Mouse (Mus musculus) thymus, adult 2 months (tissue): ENCODE measurements at regions not wholly inside any gene's neighbourhood (a gene's known extent, or its start where the extent isn't known, plus 50 kb on each side); places are given as distances from the start of the nearest gene placed in this dataset.

ENCODE experiments used
- CTCF ChIP-seq: fragments of 200-500 bp; IDR thresholded peaks from 2 replicates; pipeline ENCODE4 v1.5.1; 2012; ENCODE audit warnings: mild to moderate bottlenecking, control low read depth, low read length, moderate library complexity, borderline replicate concordance; ENCODE audit not compliant: control insufficient read depth, poor library complexity, insufficient read depth; ENCODE audit errors: extremely low read depth
- POLR2A ChIP-seq: fragments of 200-500 bp; IDR thresholded peaks from 2 replicates; pipeline ENCODE4 v1.6.1; 2012; ENCODE audit warnings: mild to moderate bottlenecking, low read length, control low read depth, moderate library complexity; ENCODE audit not compliant: control insufficient read depth, poor library complexity, insufficient read depth; ENCODE audit errors: extremely low read depth

- TF ChIP-seq POLR2A (no peak), CTCF (no peak)
Observed at GRCm38 (mm10) chr1:128810094-128810493, 218.0 kb upstream of the Cxcr4 start.
